Mouse (Mus musculus) yolk sac, embryonic 10.5 days (tissue): Measurements from ENCODE around the gene Myh15.
"Not testable (repeated sequence)": the region's sequence is repeated elsewhere in the genome, so short reads cannot be mapped to it uniquely, and the experiment has no call there.

Experiments
- DNase-seq: peaks from one replicate; pipeline ENCODE4 v3.0.0-alpha.2; 2017; ENCODE audit warnings: low spot score

Gene Myh15

GRCm38 (mm10) chr16:49057186-49057585 lies at the start of gene Myh15:
Myh15 (plus strand) TSS chr16:49057486.
- no peak for DNase-seq

- DNase-seq: no peak
Measured at GRCm38 (mm10) chr16:49016620-49017332, 40.5 kb upstream of the Myh15 start.

DNA sequence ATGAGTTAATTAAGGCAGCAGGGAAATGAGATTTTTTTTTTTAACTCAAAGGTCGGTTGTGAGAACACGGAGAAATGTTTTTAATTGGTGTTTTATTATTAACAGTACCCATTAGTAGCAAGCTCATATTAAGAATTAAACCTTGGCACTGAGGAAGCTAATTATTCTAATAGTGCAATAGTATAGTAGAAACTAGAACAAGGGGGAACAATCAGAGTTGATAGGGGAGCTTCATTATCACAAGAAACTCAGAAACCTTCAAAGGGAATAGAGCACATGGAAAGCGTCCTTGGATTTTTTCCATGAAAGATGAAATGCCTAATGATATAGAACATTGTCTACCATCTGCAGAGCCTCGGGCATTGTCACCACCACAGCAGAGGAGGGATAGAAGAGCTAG lies 21.4 kb upstream of the Myh15 start:
- DNase-seq: no peak

- DNase-seq: no peak
Measured at GRCm38 (mm10) chr16:49037771-49038170, 19.5 kb upstream of the Myh15 start.

GRCm38 (mm10) chr16:49040554-49041221 lies 16.6 kb upstream of the Myh15 start:
- no peak for DNase-seq

GRCm38 (mm10) chr16:49049214-49049613 lies 8.1 kb upstream of the Myh15 start:
- no peak for DNase-seq

- no peak for DNase-seq
Measured at GRCm38 (mm10) chr16:49069256-49069963, 12.1 kb downstream of the Myh15 start.

DNA sequence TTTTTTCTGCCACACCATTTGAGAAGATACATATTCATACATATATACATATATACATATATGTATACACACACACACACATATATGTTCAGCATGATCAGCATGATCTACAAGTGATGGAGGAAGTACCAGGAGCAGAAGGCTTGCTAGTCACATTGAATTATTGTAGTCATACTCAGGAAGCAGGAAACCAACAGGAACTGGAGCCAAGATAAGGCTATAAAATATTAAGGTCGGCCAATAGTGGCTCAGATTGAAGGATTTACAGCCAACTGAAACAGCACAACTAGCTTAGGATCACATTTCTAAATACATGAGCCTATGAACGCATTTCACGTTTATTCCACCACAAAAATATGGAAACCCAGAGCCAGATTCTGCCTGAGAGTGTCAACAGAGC lies 14.0 kb downstream of the Myh15 start:
- DNase-seq: no peak

DNA sequence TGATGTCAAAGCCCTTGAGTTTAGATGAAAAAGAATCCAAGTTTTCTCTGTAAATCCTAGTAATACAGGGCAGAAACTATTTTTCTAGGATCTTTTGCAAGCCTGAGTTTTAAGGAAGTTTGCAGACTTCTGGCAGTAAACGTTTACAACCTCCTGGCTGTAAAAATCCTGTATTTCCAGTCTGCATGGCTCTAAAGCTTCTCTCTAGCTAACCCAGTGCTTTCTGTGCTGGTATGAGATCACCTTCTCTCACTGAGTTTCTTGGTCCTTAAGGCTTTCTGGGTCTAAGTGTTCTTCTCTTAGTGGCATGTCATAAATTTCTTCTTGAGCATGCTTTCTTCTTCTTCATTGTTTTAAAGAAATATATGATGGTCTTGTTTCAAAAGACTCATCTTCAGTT lies 70.7 kb downstream of the Myh15 start:
- no peak for DNase-seq

- no peak for DNase-seq
Measured at GRCm38 (mm10) chr16:49156193-49156592, 98.9 kb downstream of the Myh15 start.

GRCm38 (mm10) chr16:49164349-49165137 lies 107.3 kb downstream of the Myh15 start:
- DNase-seq: peak; percentile 7

GRCm38 (mm10) chr16:49165728-49166127 lies 108.4 kb downstream of the Myh15 start:
- DNase-seq: no peak

DNA sequence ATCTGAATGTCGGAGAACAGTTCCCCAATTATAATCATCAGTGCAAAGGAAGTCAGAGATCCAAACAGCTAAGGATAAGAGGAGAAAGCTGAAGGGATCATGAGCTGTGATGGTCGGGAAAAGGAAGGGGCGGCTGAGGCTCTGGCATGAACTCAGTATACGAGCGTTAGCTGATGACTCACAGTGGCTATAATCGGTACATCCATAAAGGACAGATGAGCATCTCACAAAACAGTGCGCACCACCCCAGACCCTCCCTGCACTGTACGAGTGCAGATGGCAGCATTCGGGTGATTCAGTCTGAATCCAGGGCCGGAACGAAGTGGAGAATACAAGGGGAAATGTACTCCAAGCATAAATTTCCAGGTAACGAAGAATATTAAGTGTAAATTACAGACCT lies 110.0 kb downstream of the Myh15 start:
- no peak for DNase-seq

- no peak for DNase-seq
Measured at GRCm38 (mm10) chr16:49175077-49175476, 117.8 kb downstream of the Myh15 start.

DNA sequence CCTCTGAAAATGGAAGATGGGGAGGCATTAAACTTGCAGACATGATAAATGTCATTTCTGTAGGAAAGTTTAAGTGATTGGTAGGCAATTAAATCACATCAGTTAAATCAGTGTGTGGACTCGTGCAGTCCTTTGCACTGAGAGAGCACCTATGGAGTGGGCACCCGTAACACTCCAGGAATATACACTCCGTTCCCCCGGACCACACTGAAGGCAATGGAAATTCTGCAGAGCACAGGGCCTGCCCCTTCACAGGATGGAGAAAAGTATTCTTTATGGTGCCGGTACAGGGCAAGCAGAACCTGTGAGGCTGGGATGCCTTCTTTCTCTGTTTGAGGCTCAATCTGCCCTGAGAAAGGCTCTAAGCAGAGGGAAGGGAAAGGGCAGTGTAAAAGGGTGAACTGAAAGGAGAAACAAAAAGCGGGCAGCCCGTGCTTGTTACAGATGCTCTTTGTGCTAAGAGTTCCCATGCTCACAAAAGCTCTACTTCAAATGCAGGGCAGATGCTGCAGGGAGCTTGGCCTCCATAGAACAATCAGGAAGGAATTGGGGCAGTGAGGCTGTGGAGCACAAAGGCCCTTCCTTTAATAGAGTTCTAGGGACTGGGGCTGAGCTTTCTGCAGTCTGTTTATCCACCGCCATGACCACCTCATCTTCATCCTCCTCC lies 118.6 kb downstream of the Myh15 start:
- no peak for DNase-seq

DNA sequence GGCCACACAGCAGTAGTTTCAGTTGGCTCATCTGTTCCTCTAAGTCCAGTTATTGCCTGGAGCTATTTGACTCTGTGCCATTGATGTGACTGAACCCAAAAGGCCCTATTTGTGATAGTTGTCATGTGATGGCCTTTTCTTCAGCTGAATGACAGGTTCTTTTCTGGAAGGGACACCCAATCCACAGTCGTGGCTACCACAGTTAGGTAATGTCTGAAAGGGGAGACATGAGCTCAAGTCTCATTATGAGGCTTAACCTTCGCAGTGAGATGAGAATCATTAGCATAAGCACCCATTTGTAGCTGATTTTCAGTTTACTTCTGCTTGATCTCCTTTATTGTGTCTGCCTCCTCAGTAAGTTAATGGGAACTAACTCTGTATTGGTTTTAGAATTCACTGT lies 136.2 kb downstream of the Myh15 start:
- no peak for DNase-seq

DNA sequence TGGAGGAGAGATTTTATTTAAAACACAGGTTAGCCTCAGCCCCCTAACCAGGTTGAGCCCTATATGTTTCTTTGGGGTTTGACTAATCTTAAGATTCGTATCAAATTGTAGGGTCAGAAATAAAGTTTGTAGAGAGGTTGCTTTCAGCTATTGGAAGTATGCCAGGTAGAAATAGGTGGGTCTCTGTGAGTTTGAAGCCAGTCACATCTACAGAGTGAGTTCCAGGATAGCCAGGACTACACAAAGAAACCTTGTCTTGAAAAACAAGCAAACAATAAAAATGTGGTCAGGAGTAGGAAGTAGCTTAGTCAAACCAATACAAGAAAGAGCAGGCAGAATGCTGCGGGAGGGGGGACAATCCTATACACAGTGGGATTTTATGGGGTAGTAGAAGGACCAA lies 136.7 kb downstream of the Myh15 start:
- no peak for DNase-seq

GRCm38 (mm10) chr16:49196290-49196689 lies 139.0 kb downstream of the Myh15 start:
- DNase-seq: no peak

GRCm38 (mm10) chr16:49197951-49198350 lies 140.7 kb downstream of the Myh15 start:
- no peak for DNase-seq

DNA sequence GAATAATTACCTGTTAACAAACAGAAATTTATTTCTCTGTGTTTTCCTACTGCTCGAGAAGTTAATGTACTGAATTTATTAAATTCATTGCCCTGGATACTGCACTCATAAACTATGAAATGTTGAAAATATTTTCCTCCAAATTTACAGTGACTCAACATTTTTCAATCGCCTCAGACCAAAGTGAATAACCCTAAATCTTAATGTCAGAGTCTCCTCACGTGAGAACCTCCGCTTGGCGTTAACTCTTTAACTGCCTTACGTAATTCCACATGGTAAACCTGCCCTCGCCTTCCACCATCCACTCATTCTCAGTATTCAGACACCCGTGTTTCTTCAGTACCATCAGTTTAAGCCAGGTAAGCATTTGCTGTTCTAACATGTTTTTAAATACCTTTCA lies 166.4 kb downstream of the Myh15 start:
- no peak for DNase-seq

DNA sequence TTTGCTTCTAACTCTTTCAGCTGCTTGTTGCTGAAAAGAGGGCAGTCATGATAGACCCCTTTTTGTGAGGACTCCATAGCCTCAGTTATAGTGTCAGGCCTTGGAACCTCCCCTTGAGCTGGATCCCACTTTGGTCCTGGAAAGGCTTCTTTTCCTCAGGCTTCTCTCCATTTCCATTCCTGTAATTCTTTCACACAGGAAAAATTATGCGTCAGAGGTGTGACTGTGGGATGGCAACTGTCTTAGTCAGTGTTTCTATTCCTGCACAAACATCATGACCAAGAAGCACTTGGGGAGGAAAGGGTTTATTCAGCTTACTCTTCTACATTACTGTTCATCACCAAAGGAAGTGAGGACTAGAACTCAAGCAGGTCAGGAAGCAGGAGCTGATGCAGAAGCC lies 186.2 kb downstream of the Myh15 start:
- not testable (repeated sequence) for DNase-seq
